Mouse (Mus musculus) olfactory bulb, adult 2 months (tissue): ENCODE results near the gene Gfi1.

Experiments used
- CTCF ChIP-seq: fragments of 200-500 bp; IDR thresholded peaks from 2 replicates; pipeline ENCODE4 v1.5.1; 2012; ENCODE audit warnings: low read depth, mild to moderate bottlenecking, low read length, moderate library complexity; ENCODE audit not compliant: insufficient read depth
- POLR2A ChIP-seq: fragments of 200-500 bp; IDR thresholded peaks from 2 replicates; pipeline ENCODE4 v1.6.1; 2012; ENCODE audit warnings: mild to moderate bottlenecking, low read depth, low read length, moderate library complexity; ENCODE audit not compliant: insufficient read depth

DNA sequence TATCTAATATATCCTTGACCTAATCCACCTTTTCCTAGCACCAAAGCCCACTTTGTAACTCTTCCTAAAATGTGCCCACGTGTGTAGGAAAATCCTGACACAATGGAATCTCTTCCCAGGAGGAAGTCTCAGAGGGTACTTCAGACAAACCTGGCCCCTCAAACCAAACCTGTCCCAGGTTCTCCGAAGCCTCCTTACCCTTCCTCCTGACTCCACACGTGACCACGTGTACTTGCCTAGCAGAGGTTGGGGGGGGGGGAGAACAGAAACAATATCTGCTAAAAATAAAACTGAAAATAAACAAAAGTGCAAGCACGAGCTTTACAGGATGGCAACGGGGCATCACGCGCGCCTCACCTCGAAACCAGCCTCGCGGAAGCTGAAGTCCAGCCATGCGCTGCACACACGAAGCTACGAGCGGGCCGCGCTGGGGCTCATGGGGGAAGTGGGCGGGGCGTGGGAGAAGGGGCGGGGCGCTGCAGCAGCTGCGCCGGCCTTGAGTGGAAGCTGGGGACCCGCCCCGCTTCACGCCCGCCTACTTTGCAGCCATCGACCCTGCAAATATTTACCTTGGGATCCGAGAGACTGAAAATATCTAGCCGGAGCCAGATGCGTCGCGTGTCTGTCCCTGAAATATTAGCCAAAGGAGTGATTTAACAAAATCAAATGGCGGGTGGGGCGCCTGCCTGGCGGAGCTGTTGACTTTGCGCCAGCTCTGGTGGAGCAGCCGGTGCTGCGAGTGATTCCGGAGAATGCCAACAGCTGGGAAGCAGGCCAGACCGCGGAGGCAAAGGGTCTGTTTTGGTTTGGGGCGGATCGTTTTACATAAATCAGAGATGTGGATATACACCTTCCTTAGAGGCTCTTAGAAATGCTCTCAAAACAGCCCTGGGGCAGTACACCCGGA is 38.0 kb downstream of the Gfi1 start:
- TF ChIP-seq CTCF, result no peak
- no peak for TF ChIP-seq POLR2A
